Mouse (Mus musculus) hematopoietic stem cell, adult 5-6 weeks (primary cell): ENCODE measurements at regions not wholly inside any gene's neighbourhood (a gene's known extent, or its start where the extent isn't known, plus 50 kb on each side); places are given as distances from the start of the nearest gene placed in this dataset.

Experiments used
- ATAC-seq, 2 experiments: fragments of 125-278 bp in 1 of 2; replicated peaks in 1 of 2; 2 replicates each; pipeline ENCODE4 v1.8.0; 2016 to 2017; ENCODE audit warnings: inconsistent platforms in 2 of 2, mild to moderate bottlenecking in 2 of 2, moderate number of reproducible peaks in 2 of 2, low read depth in 1 of 2, moderate TSS enrichment in 1 of 2; ENCODE audit not compliant: low FRiP score in 2 of 2, poor library complexity in 2 of 2, severe bottlenecking in 2 of 2, insufficient read depth in 1 of 2, low TSS enrichment in 1 of 2

GRCm38 (mm10) chr2:109554644-109555043, 119.9 kb upstream of the Bdnf start:
- no peak for ATAC-seq

- ATAC-seq, result no peak
These were observed 115.1 kb upstream of the Bdnf start for GRCm38 (mm10) chr2:109559088-109560030.

- ATAC-seq, result no peak
These were observed 111.5 kb upstream of the Bdnf start for GRCm38 (mm10) chr2:109562996-109563395.

GRCm38 (mm10) chr2:109576946-109577345, 97.6 kb upstream of the Bdnf start:
- ATAC-seq, result no peak

- ATAC-seq, result no peak
These were observed 95.6 kb upstream of the Bdnf start for GRCm38 (mm10) chr2:109578870-109579310.

DNA sequence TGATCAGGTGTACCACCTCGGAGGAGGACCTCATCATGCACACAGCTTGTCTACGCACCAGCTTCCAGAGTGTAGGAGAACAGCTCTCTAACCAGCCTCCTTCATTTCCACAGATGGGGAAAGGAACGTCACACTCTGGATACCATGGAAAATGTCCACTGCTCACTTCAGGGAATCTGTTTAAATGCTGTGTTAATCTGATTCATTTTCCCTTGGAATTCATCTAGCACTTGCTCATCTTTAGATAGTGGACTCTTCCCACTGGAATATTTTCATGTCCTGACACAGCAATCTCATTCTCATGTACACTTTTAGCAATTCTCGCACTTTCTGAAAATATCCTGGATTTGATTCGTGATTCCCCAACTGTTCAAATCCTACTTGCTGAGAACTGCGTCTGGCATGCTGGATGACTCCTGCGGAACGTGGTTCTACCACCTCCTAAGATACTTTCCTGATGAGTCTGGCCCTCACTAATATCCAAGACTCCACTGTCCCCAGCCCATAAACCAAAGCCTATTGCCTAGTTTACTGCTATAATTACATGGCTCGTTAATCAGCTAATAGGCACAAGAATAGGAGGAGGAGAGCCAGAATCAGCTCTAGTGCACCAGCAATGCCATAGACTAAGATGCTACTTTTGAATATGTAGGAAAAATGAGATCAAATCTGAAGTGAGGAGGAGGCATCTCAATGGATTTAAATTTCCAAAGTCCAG, 56.0 kb upstream of the Bdnf start:
- no peak for ATAC-seq

GRCm38 (mm10) chr2:109619676-109620075, 54.8 kb upstream of the Bdnf start:
- no peak for ATAC-seq

DNA sequence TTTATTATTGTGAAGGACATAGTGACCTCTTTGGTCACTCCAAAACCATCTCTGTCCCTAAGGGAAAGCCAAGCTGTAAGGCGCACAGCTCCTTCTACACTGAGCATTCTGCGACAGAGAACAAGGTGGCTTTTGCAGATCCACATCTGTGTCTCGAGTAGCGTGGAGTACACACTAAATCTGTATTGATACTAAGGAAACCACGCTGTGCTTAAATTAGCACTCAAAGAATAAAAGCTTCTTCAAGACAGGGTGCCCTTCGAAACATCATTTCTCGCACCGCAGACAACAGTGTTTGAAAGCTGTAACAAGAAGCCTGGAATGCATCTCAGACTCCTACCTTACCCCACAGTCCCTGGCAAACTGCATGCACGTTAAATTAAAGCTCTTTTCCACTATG, 52.9 kb upstream of the Bdnf start:
- ATAC-seq, result no peak
